Mouse (Mus musculus): ENCODE data around the gene Helz. TPM values are rescaled to one million over a fixed set of nuclear protein-coding genes. Genes with fewer than 3 reads are reported as not detected.

The Helz gene
- polyA plus RNA-seq, 1 experiment from 2014 or later = 29.8 TPM

- ATAC-seq (ENCODE audit: low FRiP score, low TSS enrichment) = no peak
- Histone ChIP-seq H3K36me3 (ENCODE audit: control insufficient read depth, insufficient read depth, low read length) (peaks cover 21% of the 10 kb centered on the region), H3K9ac (ENCODE audit: low read depth, low read length) (no peak overlapping the region), H3K4me2 (replicated peaks; ENCODE audit: low read depth, low read length) (no peak overlapping the region), H3K4me1 (ENCODE audit: control insufficient read depth, insufficient read depth, low read length) (peaks cover 12% of the 10 kb centered on the region), H3K9me3 (ENCODE audit: control insufficient read depth, low read length) (peaks cover 3% of the 10 kb centered on the region; the same call in 1 of the 2 replicates), H3K4me3 (ENCODE audit: low read length) (no peak overlapping the region), H3K27ac (ENCODE audit: low read depth, low read length) (no peak overlapping the region), H3K27me3 (ENCODE audit: control insufficient read depth, insufficient read depth, low read length) (no peaks in the 10 kb centered on the region)
- 95% methylated on average over 2 of the region's 2 CpGs for WGBS
These were observed 23.6 kb downstream of the Helz start for GRCm38 (mm10) chr11:107571318-107571717.

DNA sequence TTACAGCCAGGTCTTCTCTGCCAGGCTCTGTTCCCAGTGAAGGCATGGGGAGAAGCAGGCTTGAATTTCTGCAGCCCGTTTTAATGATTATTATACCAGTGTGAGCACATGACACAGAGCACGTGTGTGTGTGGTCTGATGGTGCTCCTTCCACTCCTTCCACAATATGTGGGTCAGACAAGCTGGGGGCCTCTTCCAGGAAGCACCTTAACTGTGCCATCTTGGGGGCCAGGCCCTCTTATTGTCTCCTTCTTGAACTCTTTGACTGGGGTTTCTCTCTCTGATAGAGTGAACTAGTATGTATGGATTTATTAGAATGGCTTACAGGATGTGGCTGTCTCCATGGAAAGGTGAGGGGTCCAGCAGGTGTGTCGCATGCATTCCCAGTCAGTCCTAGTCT lies 24.8 kb downstream of the Helz start:
- H3K9me3 ChIP-seq (ENCODE audit: control insufficient read depth, low read length) = peaks cover 3% of the 10 kb centered on the region; the same call in 1 of the 2 replicates
- 79% methylated on average over 3 of the region's 3 CpGs for WGBS
- peaks cover 12% of the 10 kb centered on the region for H3K4me1 ChIP-seq (ENCODE audit: control insufficient read depth, insufficient read depth, low read length)
- no peak overlapping the region for H3K9ac ChIP-seq (ENCODE audit: low read depth, low read length)
- no peak overlapping the region for H3K27ac ChIP-seq (ENCODE audit: low read depth, low read length)
- no peak for ATAC-seq (ENCODE audit: low FRiP score, low TSS enrichment)
- peaks cover 24% of the 10 kb centered on the region for H3K36me3 ChIP-seq (ENCODE audit: control insufficient read depth, insufficient read depth, low read length)
- H3K4me2 ChIP-seq (replicated peaks; ENCODE audit: low read depth, low read length) = no peak overlapping the region
- H3K4me3 ChIP-seq (ENCODE audit: low read length) = no peak overlapping the region
- H3K27me3 ChIP-seq (ENCODE audit: control insufficient read depth, insufficient read depth, low read length) = no peaks in the 10 kb centered on the region

- H3K27me3 ChIP-seq (ENCODE audit: control insufficient read depth, insufficient read depth, low read length) = no peaks in the 10 kb centered on the region
- peaks cover 3% of the 10 kb centered on the region; the same call in 1 of the 2 replicates for H3K9me3 ChIP-seq (ENCODE audit: control insufficient read depth, low read length)
- H3K4me2 ChIP-seq (replicated peaks; ENCODE audit: low read depth, low read length) = no peak overlapping the region
- WGBS = 33% methylated on average over 11 of the region's 11 CpGs
- no peak overlapping the region for H3K4me3 ChIP-seq (ENCODE audit: low read length)
- H3K4me1 ChIP-seq (ENCODE audit: control insufficient read depth, insufficient read depth, low read length) = peaks cover 12% of the 10 kb centered on the region
- peaks cover 27% of the 10 kb centered on the region for H3K36me3 ChIP-seq (ENCODE audit: control insufficient read depth, insufficient read depth, low read length)
- H3K27ac ChIP-seq (ENCODE audit: low read depth, low read length) = peak overlapping the region; percentile 52; the same call in 1 of the 2 replicates
- ATAC-seq (ENCODE audit: low FRiP score, low TSS enrichment) = peak; percentile 32; the same call in 1 of the 2 replicates
- H3K9ac ChIP-seq (ENCODE audit: low read depth, low read length) = no peak overlapping the region
These were observed 25.4 kb downstream of the Helz start for GRCm38 (mm10) chr11:107573061-107573692.

DNA sequence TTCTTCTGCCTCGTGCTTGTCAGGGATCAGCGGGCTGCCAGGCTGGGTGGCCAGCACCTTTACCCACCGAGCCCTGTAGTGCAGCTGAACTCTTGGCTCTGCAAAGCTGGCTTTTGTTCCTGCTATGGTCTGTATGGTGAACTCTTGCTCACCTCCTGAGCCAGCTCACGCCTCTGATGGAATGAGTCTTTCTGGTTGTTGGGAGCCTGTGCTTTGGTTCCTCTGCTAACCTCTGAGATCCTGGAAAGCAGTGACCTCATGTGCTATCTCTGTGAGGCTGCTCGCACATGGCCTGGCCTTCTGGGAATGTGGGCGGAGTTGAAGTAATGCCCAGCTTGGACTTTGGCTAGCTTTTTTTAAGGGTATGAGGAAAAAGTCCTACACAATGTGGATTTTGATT lies 26.1 kb downstream of the Helz start:
- H3K27me3 ChIP-seq (ENCODE audit: control insufficient read depth, insufficient read depth, low read length) = no peaks in the 10 kb centered on the region
- peaks cover 31% of the 10 kb centered on the region for H3K36me3 ChIP-seq (ENCODE audit: control insufficient read depth, insufficient read depth, low read length)
- WGBS = 47% methylated on average over 6 of the region's 6 CpGs
- peak overlapping the region; percentile 52; the same call in 1 of the 2 replicates for H3K27ac ChIP-seq (ENCODE audit: low read depth, low read length)
- H3K4me3 ChIP-seq (ENCODE audit: low read length) = no peak overlapping the region
- H3K4me2 ChIP-seq (replicated peaks; ENCODE audit: low read depth, low read length) = no peak overlapping the region
- ATAC-seq (ENCODE audit: low FRiP score, low TSS enrichment) = 0 out of 2 replicates have a peak, but pooled peaks have one; percentile 24
- no peaks in the 10 kb centered on the region for H3K9me3 ChIP-seq (ENCODE audit: control insufficient read depth, low read length)
- H3K4me1 ChIP-seq (ENCODE audit: control insufficient read depth, insufficient read depth, low read length) = peaks cover 12% of the 10 kb centered on the region
- no peak overlapping the region for H3K9ac ChIP-seq (ENCODE audit: low read depth, low read length)

DNA sequence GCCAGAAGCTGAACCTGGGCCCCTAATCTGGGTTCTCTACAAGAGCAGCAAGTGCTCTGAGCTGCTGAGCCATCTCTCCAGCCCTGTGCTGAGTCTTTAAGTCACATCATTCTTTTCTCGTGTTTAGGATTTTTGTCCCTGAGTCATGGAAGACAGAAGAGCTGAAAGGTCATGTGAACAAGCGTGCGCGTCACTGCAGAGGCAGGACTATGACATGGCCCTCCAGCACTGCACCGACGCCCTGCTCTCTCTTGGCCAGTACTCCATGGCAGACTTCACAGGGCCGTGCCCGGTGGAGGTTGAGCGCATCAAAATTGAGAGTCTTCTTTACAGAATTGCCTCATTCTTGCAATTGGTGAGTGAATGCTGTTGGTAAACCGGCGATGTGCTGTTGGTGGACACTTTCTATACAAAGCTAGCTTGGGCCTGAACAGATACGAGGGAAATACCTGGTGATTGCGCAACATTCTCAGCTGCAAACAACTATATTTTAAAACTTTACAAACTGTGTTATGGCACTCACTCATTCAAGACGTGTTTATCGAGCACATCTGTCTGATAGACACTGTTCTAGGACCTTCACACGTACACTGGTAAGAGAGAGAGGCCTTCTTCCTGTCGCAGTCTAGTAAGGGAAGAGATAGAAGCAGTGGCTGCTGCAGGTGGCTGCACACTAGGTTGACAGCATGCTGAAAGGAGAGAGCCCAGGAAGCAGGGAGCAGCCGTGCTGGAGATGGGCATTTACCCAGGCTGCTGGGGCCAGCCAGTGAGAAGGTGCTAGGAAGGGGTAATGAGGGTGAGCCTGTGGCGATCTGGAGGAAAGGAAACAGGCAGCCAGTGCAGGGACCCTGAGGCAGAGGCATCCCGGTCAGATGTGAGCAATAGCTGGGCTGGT lies 27.3 kb downstream of the Helz start:
- no peaks in the 10 kb centered on the region for H3K9me3 ChIP-seq (ENCODE audit: control insufficient read depth, low read length)
- peaks cover 35% of the 10 kb centered on the region for H3K36me3 ChIP-seq (ENCODE audit: control insufficient read depth, insufficient read depth, low read length)
- H3K27me3 ChIP-seq (ENCODE audit: control insufficient read depth, insufficient read depth, low read length) = no peaks in the 10 kb centered on the region
- no peak for ATAC-seq (ENCODE audit: low FRiP score, low TSS enrichment)
- no peak overlapping the region for H3K9ac ChIP-seq (ENCODE audit: low read depth, low read length)
- no peak overlapping the region for H3K4me3 ChIP-seq (ENCODE audit: low read length)
- H3K4me2 ChIP-seq (replicated peaks; ENCODE audit: low read depth, low read length) = no peak overlapping the region
- H3K27ac ChIP-seq (ENCODE audit: low read depth, low read length) = no peak overlapping the region
- 90% methylated on average over 20 of the region's 20 CpGs for WGBS
- H3K4me1 ChIP-seq (ENCODE audit: control insufficient read depth, insufficient read depth, low read length) = peaks cover 12% of the 10 kb centered on the region

DNA sequence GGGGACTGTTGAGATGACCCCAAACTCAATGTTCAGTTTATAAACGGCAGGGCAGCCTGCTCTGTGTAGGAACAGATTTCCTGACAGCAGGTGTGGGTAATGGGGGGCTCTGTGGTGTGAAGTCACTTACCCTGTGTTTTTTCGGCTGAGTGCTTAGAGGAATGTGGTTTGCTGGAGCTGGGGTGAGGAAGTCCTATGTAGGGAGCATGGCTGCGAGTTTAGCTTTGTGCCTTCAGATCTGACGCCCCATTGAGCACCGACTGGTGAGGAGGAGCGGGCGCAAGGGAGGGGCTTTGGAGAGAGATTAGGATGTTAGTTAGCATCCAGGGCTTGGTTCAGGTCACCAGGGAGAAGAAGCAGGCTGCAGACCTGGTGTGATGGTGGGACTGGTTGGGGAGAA lies 28.5 kb downstream of the Helz start:
- Histone ChIP-seq H3K4me1 (ENCODE audit: control insufficient read depth, insufficient read depth, low read length) (peaks cover 12% of the 10 kb centered on the region), H3K4me2 (replicated peaks; ENCODE audit: low read depth, low read length) (no peak overlapping the region), H3K9ac (ENCODE audit: low read depth, low read length) (no peak overlapping the region), H3K4me3 (ENCODE audit: low read length) (no peak overlapping the region), H3K27ac (ENCODE audit: low read depth, low read length) (peak overlapping the region; percentile 25; the same call in 1 of the 2 replicates), H3K27me3 (ENCODE audit: control insufficient read depth, insufficient read depth, low read length) (no peaks in the 10 kb centered on the region), H3K9me3 (ENCODE audit: control insufficient read depth, low read length) (no peaks in the 10 kb centered on the region), H3K36me3 (ENCODE audit: control insufficient read depth, insufficient read depth, low read length) (peaks cover 44% of the 10 kb centered on the region)
- 54% methylated on average over 7 of the region's 7 CpGs for WGBS
- peak; percentile 68 for ATAC-seq (ENCODE audit: low FRiP score, low TSS enrichment)

DNA sequence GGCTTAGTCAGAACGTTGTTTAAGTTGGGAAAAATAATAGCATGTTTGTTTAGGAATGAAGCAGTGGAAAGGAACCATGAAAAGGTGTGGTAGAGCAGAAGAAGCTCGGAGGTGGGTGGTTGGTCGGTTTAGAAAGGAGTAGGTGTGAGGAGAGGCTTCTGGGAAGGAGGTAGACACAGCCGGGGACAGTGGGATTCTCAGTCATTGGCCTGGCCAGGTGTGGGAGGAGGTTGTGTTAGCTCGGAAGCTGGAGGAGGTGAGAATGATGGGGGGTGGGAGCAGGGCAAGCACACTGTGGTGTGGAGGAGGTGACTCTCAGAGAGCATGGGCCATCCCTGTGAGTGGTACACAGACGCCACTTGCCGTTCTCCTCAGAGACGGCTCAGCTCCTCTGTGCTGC lies 29.7 kb downstream of the Helz start:
- peaks cover 48% of the 10 kb centered on the region for H3K36me3 ChIP-seq (ENCODE audit: control insufficient read depth, insufficient read depth, low read length)
- WGBS = 67% methylated on average over 8 of the region's 8 CpGs

GRCm38 (mm10) chr11:107578226-107578625 lies 30.5 kb downstream of the Helz start:
- Histone ChIP-seq H3K4me3 (ENCODE audit: low read length) (no peak overlapping the region), H3K9me3 (ENCODE audit: control insufficient read depth, low read length) (no peaks in the 10 kb centered on the region), H3K4me2 (replicated peaks; ENCODE audit: low read depth, low read length) (no peak overlapping the region), H3K9ac (ENCODE audit: low read depth, low read length) (no peak overlapping the region), H3K27me3 (ENCODE audit: control insufficient read depth, insufficient read depth, low read length) (no peaks in the 10 kb centered on the region), H3K27ac (ENCODE audit: low read depth, low read length) (peak overlapping the region; percentile 24; the same call in 1 of the 2 replicates), H3K36me3 (ENCODE audit: control insufficient read depth, insufficient read depth, low read length) (peaks cover 48% of the 10 kb centered on the region), H3K4me1 (ENCODE audit: control insufficient read depth, insufficient read depth, low read length) (peaks cover 8% of the 10 kb centered on the region)
- 65% methylated on average over 7 of the region's 7 CpGs for WGBS
- ATAC-seq (ENCODE audit: low FRiP score, low TSS enrichment) = no peak

More for the DNA sequence above, 29.7 kb downstream of the Helz start:
- Histone ChIP-seq H3K27me3 (ENCODE audit: control insufficient read depth, insufficient read depth, low read length) (no peaks in the 10 kb centered on the region), H3K27ac (ENCODE audit: low read depth, low read length) (peak overlapping the region; percentile 9; the same call in 1 of the 2 replicates), H3K9me3 (ENCODE audit: control insufficient read depth, low read length) (no peaks in the 10 kb centered on the region), H3K4me1 (ENCODE audit: control insufficient read depth, insufficient read depth, low read length) (peaks cover 12% of the 10 kb centered on the region), H3K4me2 (replicated peaks; ENCODE audit: low read depth, low read length) (no peak overlapping the region), H3K9ac (ENCODE audit: low read depth, low read length) (no peak overlapping the region), H3K4me3 (ENCODE audit: low read length) (no peak overlapping the region)
- no peak for ATAC-seq (ENCODE audit: low FRiP score, low TSS enrichment)

- Histone ChIP-seq H3K9ac (ENCODE audit: low read depth, low read length) (no peak overlapping the region), H3K36me3 (ENCODE audit: control insufficient read depth, insufficient read depth, low read length) (peaks cover 41% of the 10 kb centered on the region), H3K4me1 (ENCODE audit: control insufficient read depth, insufficient read depth, low read length) (no peaks in the 10 kb centered on the region), H3K9me3 (ENCODE audit: control insufficient read depth, low read length) (no peaks in the 10 kb centered on the region), H3K27me3 (ENCODE audit: control insufficient read depth, insufficient read depth, low read length) (no peaks in the 10 kb centered on the region), H3K4me2 (replicated peaks; ENCODE audit: low read depth, low read length) (no peak overlapping the region), H3K27ac (ENCODE audit: low read depth, low read length) (no peak overlapping the region), H3K4me3 (ENCODE audit: low read length) (no peak overlapping the region)
- ATAC-seq (ENCODE audit: low FRiP score, low TSS enrichment) = no peak
- 93% methylated on average over 4 of the region's 4 CpGs for WGBS
These were observed 33.1 kb downstream of the Helz start for GRCm38 (mm10) chr11:107580786-107581185.

Data from kidney, embryonic 14.5 days (tissue).